Mouse (Mus musculus): Measurements from ENCODE around the gene Slc30a5. TPM values are rescaled to one million over a fixed set of nuclear protein-coding genes. Genes with fewer than 3 reads are reported as not detected.

Slc30a5 gene
- polyA plus RNA-seq (2011; ENCODE audit: insufficient read depth, insufficient read length, low replicate concordance, missing spikeins) = 20.7 and 23.2 TPM in 2 replicates

DNA sequence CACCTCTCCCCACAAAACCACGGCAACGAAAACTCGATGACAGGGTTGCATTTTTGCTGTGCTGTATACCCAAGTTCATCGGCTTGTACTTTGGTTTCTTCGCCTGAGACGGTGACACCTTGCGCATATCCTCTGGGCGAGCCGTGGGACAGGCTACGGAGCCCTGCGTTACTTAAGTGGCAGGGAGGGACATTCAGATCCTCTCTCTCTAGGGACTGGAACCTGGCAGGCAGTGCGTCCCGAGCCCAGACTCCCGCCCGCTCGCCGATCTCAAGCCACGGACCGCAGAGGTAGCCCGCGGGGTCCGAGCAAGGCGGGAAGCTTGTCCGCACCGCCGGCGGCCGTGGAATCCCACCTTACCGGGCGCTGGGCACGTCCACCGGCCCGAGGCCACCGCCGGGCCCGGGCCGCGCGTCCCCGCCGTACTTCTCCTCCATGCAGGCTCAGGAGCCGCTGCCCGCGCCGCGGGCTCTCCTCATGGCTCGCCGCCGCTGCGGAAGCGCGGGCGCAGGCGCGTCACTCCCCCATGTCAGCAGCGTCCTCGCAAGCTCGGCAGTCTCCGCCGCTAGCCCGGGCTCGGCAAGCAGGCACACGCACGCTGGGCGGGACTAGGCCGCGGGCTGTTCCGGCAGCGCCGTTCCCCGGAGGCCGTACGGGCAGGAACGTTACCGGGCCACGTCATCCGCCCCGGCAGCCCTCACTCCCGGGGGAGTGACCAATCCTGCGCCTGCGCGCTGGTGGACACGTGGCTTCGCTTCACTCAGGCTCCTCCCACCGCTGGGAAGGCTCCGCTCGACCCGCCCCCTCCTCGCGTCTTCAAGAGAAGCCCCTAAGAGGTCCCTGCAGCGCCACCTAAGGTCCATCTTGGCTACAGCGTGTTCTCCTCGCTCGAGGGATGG, at the start of gene Slc30a5:
Gene Slc30a5, minus strand, starts transcription at position 687 of the 899 bp plus-strand sequence.
- H3K4me1 ChIP-seq (ENCODE audit: control insufficient read depth, insufficient read depth, low read length) = peaks cover 5% of the 10 kb centered on the region
- under 1% methylated on average over 94 of the region's 94 CpGs for WGBS
- peak; percentile 82 for TF ChIP-seq CTCF (IDR thresholded peaks at IDR 0.05; ENCODE audit: control insufficient read depth, insufficient read depth, low read length)
- peak; percentile 92 for TF ChIP-seq POLR2A (IDR thresholded peaks at IDR 0.05; ENCODE audit: borderline replicate concordance, control insufficient read depth, low read depth, low read length)
- peak within 1 kb of the TSS; percentile 76 for H3K4me3 ChIP-seq (replicated peaks; ENCODE audit: control insufficient read depth, low read depth, low read length)
- peak within 1 kb of the TSS; percentile 86 for H3K27ac ChIP-seq (ENCODE audit: control insufficient read depth, insufficient read depth, low read depth, low read length, poor library complexity)

- Histone ChIP-seq H3K27ac (ENCODE audit: control insufficient read depth, insufficient read depth, low read depth, low read length, poor library complexity) (no peak overlapping the region), H3K4me1 (ENCODE audit: control insufficient read depth, insufficient read depth, low read length) (no peaks in the 10 kb centered on the region; the same call in 1 of the 2 replicates), H3K4me3 (replicated peaks; ENCODE audit: control insufficient read depth, low read depth, low read length) (no peak overlapping the region)
- TF ChIP-seq CTCF (IDR thresholded peaks at IDR 0.05; ENCODE audit: control insufficient read depth, insufficient read depth, low read length) (no peak), POLR2A (IDR thresholded peaks at IDR 0.05; ENCODE audit: borderline replicate concordance, control insufficient read depth, low read depth, low read length) (no peak)
- 29% methylated on average over 2 of the region's 2 CpGs for WGBS
Observed at GRCm38 (mm10) chr13:100881944-100882343, 48.7 kb upstream of the Slc30a5 start.

GRCm38 (mm10) chr13:100879806-100880205, 46.6 kb upstream of the Slc30a5 start:
- H3K4me1 ChIP-seq (ENCODE audit: control insufficient read depth, insufficient read depth, low read length) = no peaks in the 10 kb centered on the region; the same call in 1 of the 2 replicates
- 76% methylated on average over 3 of the region's 3 CpGs for WGBS
- TF ChIP-seq CTCF (IDR thresholded peaks at IDR 0.05; ENCODE audit: control insufficient read depth, insufficient read depth, low read length) (no peak), POLR2A (IDR thresholded peaks at IDR 0.05; ENCODE audit: borderline replicate concordance, control insufficient read depth, low read depth, low read length) (no peak)
- H3K27ac ChIP-seq (ENCODE audit: control insufficient read depth, insufficient read depth, low read depth, low read length, poor library complexity) = no peak overlapping the region
- H3K4me3 ChIP-seq (replicated peaks; ENCODE audit: control insufficient read depth, low read depth, low read length) = no peak overlapping the region

DNA sequence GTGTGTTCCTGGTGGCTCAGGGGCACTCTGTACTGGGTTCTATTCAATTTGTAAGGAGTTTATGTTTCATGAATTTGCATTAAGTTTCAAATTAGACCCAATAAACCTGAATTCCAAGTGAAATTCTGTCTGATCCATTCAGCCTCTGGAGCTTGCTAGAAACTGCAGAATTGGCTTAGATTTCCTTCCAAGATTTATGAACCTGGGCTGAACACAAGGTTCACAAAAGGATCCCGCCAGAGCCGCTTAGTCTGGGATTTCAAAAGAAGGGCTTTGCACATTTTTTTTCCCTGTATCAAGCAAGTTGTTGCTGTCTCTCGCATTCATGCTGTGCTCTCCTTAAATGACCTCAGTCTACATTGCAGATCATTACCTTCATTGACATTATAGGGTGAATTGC, 46.1 kb upstream of the Slc30a5 start:
- Histone ChIP-seq H3K27ac (ENCODE audit: control insufficient read depth, insufficient read depth, low read depth, low read length, poor library complexity) (no peak overlapping the region), H3K4me1 (ENCODE audit: control insufficient read depth, insufficient read depth, low read length) (no peaks in the 10 kb centered on the region; the same call in 1 of the 2 replicates), H3K4me3 (replicated peaks; ENCODE audit: control insufficient read depth, low read depth, low read length) (no peak overlapping the region)
- TF ChIP-seq CTCF (IDR thresholded peaks at IDR 0.05; ENCODE audit: control insufficient read depth, insufficient read depth, low read length) (no peak), POLR2A (IDR thresholded peaks at IDR 0.05; ENCODE audit: borderline replicate concordance, control insufficient read depth, low read depth, low read length) (no peak)
- 82% methylated on average over 3 of the region's 3 CpGs for WGBS

DNA sequence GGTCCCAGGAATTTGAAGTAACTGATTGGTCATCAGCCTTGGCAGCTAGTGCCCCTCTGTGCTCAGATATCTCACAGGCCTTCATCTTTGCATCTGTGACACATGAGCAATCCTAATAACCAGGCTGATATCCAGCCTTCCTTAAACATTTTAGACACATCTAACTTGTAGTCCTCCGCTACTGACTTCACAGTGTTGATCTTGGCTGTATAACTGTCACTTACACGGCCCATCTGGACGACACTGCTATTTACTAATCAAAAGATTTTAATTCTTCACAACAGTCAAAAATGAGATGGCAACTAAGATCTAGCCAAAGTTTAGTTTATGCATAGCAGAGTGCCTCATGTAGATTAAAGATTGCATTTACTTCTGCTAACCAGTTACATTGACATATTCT, 45.0 kb upstream of the Slc30a5 start:
- TF ChIP-seq POLR2A (IDR thresholded peaks at IDR 0.05; ENCODE audit: borderline replicate concordance, control insufficient read depth, low read depth, low read length) (no peak), CTCF (IDR thresholded peaks at IDR 0.05; ENCODE audit: control insufficient read depth, insufficient read depth, low read length) (no peak)
- H3K4me3 ChIP-seq (replicated peaks; ENCODE audit: control insufficient read depth, low read depth, low read length) = no peak overlapping the region
- H3K4me1 ChIP-seq (ENCODE audit: control insufficient read depth, insufficient read depth, low read length) = no peaks in the 10 kb centered on the region; the same call in 1 of the 2 replicates
- H3K27ac ChIP-seq (ENCODE audit: control insufficient read depth, insufficient read depth, low read depth, low read length, poor library complexity) = no peak overlapping the region
- WGBS = 86% methylated on average over 3 of the region's 3 CpGs

- Histone ChIP-seq H3K4me1 (ENCODE audit: control insufficient read depth, insufficient read depth, low read length) (no peaks in the 10 kb centered on the region; the same call in 1 of the 2 replicates), H3K27ac (ENCODE audit: control insufficient read depth, insufficient read depth, low read depth, low read length, poor library complexity) (no peak overlapping the region), H3K4me3 (replicated peaks; ENCODE audit: control insufficient read depth, low read depth, low read length) (no peak overlapping the region)
- WGBS = 92% methylated on average over 3 of the region's 3 CpGs
- TF ChIP-seq POLR2A (IDR thresholded peaks at IDR 0.05; ENCODE audit: borderline replicate concordance, control insufficient read depth, low read depth, low read length) (no peak), CTCF (IDR thresholded peaks at IDR 0.05; ENCODE audit: control insufficient read depth, insufficient read depth, low read length) (no peak)
Observed at GRCm38 (mm10) chr13:100877703-100878102, 44.5 kb upstream of the Slc30a5 start.

GRCm38 (mm10) chr13:100875103-100875502, 41.9 kb upstream of the Slc30a5 start:
- H3K4me3 ChIP-seq (replicated peaks; ENCODE audit: control insufficient read depth, low read depth, low read length) = no peak overlapping the region
- no peak for TF ChIP-seq POLR2A (IDR thresholded peaks at IDR 0.05; ENCODE audit: borderline replicate concordance, control insufficient read depth, low read depth, low read length)
- TF ChIP-seq CTCF (IDR thresholded peaks at IDR 0.05; ENCODE audit: control insufficient read depth, insufficient read depth, low read length) = no peak
- H3K4me1 ChIP-seq (ENCODE audit: control insufficient read depth, insufficient read depth, low read length) = no peaks in the 10 kb centered on the region; the same call in 1 of the 2 replicates
- no peak overlapping the region for H3K27ac ChIP-seq (ENCODE audit: control insufficient read depth, insufficient read depth, low read depth, low read length, poor library complexity)
- 16% methylated on average over 4 of the region's 4 CpGs for WGBS

- H3K27ac ChIP-seq (ENCODE audit: control insufficient read depth, insufficient read depth, low read depth, low read length, poor library complexity) = no peak overlapping the region
- WGBS = 90% methylated on average over 3 of the region's 3 CpGs
- no peaks in the 10 kb centered on the region; the same call in 1 of the 2 replicates for H3K4me1 ChIP-seq (ENCODE audit: control insufficient read depth, insufficient read depth, low read length)
- no peak overlapping the region for H3K4me3 ChIP-seq (replicated peaks; ENCODE audit: control insufficient read depth, low read depth, low read length)
- TF ChIP-seq POLR2A (IDR thresholded peaks at IDR 0.05; ENCODE audit: borderline replicate concordance, control insufficient read depth, low read depth, low read length) (no peak), CTCF (IDR thresholded peaks at IDR 0.05; ENCODE audit: control insufficient read depth, insufficient read depth, low read length) (no peak)
Observed at GRCm38 (mm10) chr13:100874588-100874987, 41.4 kb upstream of the Slc30a5 start.
